Mouse (Mus musculus): ENCODE results near the gene Afdn.

DNA sequence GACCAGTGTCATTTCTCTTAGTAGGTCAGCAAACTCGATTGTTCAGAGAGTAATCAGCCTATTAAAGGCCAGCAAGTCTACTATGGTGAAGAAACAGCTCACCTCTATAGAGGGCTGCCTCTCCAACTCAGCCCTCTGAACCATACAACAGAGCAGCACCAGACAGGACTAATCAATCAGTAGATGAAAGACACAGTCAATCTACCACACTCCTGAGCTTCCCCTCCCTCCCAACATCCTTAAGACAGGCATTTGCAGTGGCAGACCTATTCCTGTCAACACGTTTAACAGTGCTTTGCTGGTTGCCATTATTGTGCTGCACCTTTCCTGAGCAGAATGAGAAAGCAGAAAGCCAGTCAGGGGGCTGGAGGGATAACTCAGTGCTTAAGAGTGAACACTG, 15.0 kb upstream of the Afdn start:
- TF ChIP-seq CTCF (IDR thresholded peaks at IDR 0.05; ENCODE audit: control insufficient read depth, insufficient read depth, low read length) (no peak), POLR2A (IDR thresholded peaks at IDR 0.05; ENCODE audit: borderline replicate concordance, control insufficient read depth, low read depth, low read length) (no peak)

All from bone marrow, adult 2 months (tissue).